Mouse (Mus musculus) cerebellum, adult 8-10 months (tissue): Measurements from ENCODE around the gene Timm17a.
A peak's percentile ranks its signal among the peaks of the same experiment; 100 is the strongest.

Experiments used
- DNase-seq: peaks from one replicate; pipeline ENCODE4 v3.0.0; 2022

Gene Timm17a

GRCm38 (mm10) chr1:135271371-135271770 is 42.2 kb downstream of the Timm17a start:
- DNase-seq = peak; percentile 73

- no peak for DNase-seq
Measured at GRCm38 (mm10) chr1:135267663-135268446, 45.7 kb downstream of the Timm17a start.

DNA sequence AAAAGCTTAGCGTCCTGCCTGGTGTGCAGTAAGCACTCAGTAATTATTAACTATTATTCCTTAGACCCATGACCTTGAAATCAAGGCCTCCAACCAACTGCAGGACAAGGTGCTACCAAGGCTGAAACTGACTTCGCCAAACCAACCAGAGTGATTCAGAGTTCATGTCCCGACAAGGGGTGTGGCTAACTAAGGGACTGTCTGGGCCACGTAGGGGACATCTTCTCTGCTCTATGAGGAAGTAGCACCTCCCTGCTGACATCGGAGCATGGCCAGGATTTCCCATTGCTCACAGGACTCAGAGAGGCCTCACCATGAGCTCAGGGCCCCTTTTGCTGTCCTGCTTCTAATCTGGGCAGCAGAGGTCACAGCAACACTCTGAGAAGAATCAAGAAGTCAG is 47.7 kb downstream of the Timm17a start:
- no peak for DNase-seq

DNA sequence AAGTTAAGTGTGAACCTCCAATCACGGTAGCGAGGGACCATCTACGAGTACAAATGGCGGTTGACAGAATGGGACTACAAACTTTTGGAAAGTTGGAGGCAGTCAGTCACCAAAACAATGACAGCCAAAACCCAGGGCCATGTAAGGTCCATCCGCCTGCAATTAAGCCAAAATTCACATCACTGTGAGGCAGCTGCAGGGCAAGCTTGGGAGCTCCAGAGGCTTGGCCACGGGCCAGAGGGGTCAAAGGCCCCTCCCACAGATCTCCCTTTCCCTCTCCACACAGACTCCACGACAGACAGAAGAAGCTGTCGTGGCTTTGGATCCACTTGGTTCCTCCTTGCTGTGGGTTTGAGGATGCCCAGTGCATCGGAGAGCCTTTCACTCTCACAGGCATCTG is 50.3 kb downstream of the Timm17a start:
- no peak for DNase-seq

GRCm38 (mm10) chr1:135262329-135262728 is 51.2 kb downstream of the Timm17a start:
- no peak for DNase-seq

DNA sequence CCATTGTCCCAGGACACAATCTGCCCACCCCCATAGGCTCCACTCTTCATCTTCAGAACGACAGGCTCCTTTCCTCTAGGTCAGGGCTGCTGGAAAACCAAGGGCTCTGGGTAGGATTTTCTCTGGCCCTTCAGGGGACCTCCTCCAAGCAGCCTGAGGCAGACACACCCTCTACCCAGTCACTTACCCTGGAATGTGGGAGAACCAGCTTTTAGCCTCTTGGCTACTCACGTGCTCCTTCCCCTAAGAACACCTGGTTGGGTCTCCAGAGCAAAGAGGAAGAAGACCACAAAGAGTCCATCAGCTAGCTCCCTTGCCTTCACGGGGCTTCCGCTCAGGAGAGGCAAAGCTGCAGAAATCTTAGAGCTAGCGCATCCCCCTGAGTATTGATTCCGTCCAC is 52.6 kb downstream of the Timm17a start:
- no peak for DNase-seq

DNA sequence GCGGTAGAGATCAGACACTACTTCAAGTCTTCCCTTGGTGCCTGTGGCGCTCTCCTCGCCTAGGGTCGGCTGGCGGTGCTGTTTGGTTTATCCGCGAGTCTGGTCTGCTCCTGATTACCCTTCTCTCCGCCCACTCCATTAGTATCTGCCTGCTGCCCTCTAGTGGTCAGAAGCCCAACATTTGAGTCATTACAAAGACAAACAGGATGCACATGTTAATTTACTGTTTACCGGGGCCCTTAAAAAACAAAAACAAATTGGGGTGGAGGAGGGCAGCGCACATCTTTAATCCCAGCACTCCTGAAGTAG is 54.5 kb downstream of the Timm17a start:
- DNase-seq = peak; percentile 83

DNA sequence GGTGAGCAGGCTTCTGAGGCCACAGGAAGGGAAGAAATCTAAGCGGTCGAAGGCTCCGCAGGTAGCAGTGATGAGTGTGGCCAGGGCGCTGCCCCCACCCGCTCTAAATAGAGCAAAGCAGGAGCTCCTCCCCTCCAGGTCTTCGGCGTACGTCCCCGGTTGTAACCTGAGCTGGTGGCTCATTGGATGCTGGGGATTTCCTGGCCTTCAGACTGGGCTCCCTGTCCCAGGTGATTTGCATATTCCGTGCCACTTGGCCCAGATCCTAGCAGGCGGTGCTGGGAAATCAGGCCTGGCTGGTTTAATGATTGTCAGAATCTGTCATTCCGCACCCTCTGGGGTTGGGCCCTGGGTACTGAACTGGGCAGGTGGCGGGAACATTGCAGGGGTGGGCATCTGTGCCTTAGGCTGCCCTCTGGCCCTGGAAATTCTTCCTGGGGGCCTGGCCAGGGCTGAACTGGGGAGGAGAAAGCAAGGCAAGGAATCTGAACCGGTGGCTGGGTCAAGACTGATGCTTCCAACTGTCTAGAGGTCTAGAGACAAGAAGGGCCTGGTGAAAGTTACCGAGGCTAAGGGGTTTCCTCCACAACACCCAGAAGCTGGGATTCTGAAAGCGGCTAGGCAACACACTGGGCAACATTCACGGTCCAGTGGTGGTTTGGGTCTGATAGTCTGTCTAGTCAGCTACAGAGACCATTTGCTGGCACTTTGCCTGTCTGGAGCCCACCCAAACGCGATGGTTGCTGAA is 55.0 kb downstream of the Timm17a start, which contains the start of gene Elf3:
Elf3 (minus strand) TSS at position 189 of the 748 bp plus-strand sequence.
- peak; percentile 56 for DNase-seq

- DNase-seq = no peak
Measured at GRCm38 (mm10) chr1:135256299-135256698, 57.3 kb downstream of the Timm17a start.

GRCm38 (mm10) chr1:135252854-135253253 is 60.7 kb downstream of the Timm17a start:
- no peak for DNase-seq

DNA sequence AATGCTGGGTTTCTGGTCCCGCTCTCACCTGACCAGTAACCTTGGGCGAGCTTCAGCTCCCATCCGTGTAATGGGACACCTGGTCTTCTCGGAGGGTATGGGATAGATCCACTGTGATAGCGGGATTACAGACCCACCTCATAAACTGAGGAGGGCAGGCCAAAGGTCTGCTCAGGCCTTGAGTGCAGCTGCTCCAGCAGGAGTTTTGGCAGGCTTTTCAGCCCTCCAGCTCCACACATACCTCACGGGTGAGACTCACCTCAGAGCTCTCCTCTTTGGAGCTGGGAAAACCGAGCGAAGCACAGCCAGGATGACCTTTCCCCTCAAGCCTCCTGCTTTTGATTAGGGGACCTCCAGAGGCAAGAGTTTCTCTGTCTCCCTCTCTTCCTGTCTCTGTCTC is 62.2 kb downstream of the Timm17a start:
- no peak for DNase-seq

DNA sequence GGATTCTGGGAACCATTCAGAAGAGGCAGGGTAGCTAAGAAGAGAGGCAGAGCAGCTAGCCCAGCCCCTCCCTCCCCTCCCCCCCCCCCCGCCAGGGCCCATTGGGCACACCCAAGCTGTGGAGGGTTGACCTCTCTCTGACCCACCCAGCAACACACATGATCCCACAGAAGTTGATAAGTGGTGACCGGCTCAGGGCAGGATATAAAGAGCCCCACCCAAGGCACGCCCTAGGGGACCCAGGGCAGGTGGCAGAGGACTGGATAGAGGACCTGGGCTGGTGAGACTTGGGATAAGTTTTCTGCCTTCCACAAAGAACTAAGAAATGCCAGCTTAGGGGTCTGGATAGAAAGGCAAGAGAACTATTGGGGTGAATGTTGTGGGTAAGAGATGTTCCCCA is 62.9 kb downstream of the Timm17a start:
- DNase-seq = no peak

DNA sequence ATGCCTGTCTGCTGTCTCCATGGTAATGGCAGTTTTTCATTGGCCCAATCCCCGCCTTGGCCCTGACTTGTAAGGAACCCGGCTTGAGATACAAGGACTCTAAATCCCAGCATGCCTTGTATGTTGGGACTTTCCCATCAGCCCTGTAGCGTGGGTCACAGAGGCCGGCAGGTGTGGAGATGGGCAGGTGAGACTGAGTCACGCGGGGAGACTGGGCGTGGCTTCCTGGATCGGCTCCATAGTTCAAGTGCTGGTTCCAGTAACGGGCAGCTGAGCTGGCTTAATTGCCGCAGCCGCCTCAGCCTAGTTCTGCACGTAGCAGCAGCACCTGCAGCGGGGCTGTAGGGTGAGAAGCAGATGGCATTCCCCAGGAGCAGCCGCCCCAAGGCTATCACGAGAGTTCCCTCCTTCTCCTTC is 65.1 kb downstream of the Timm17a start:
- peak; percentile 43 for DNase-seq
